Mouse (Mus musculus) liver, embryonic 15.5 days (tissue): Measurements from ENCODE around the gene Clip1. TPM values are rescaled to one million over a fixed set of nuclear protein-coding genes. Genes with fewer than 3 reads are reported as not detected.
A peak's percentile ranks its signal among the peaks of the same experiment; 100 is the strongest.
"Not testable (repeated sequence)": the region's sequence is repeated elsewhere in the genome, so short reads cannot be mapped to it uniquely, and the experiment has no call there.

Source experiments
- ATAC-seq: fragments of 200-750 bp; cut with Nextera tagmentation; 2 replicates; pipeline ENCODE4 v1.8.0; 2017; ENCODE audit warnings: moderate number of reproducible peaks, mild to moderate bottlenecking, moderate library complexity; ENCODE audit not compliant: insufficient read depth
- H3K27ac ChIP-seq: fragments of 300-500 bp; sonication (generic); replicated peaks from 2 replicates; pipeline ENCODE4 v1.5.1; 2015; ENCODE audit warnings: mild to moderate bottlenecking, inconsistent platforms
- H3K27me3 ChIP-seq: fragments of 300-500 bp; sonication (generic); 2 replicates; pipeline ENCODE4 v1.6.1; 2015; ENCODE audit warnings: mild to moderate bottlenecking, inconsistent platforms
- H3K36me3 ChIP-seq: fragments of 300-500 bp; sonication (generic); replicated peaks from 2 replicates; pipeline ENCODE4 v1.6.1; 2015; ENCODE audit warnings: moderate library complexity, mild to moderate bottlenecking, inconsistent platforms
- H3K4me1 ChIP-seq: fragments of 300-500 bp; sonication (generic); replicated peaks from 2 replicates; pipeline ENCODE4 v1.6.1; 2015; ENCODE audit warnings: inconsistent platforms
- H3K4me2 ChIP-seq: fragments of 300-500 bp; sonication (generic); 2 replicates; pipeline ENCODE4 v1.6.1; 2015; ENCODE audit warnings: moderate library complexity, mild to moderate bottlenecking, inconsistent platforms
- H3K4me3 ChIP-seq: fragments of 300-500 bp; sonication (generic); replicated peaks from 2 replicates; pipeline ENCODE4 v1.5.1; 2015; ENCODE audit warnings: mild to moderate bottlenecking, inconsistent platforms
- H3K9ac ChIP-seq: fragments of 300-500 bp; sonication (generic); 2 replicates; pipeline ENCODE4 v1.6.1; 2015; ENCODE audit warnings: moderate library complexity, mild to moderate bottlenecking, inconsistent platforms
- H3K9me3 ChIP-seq: fragments of 300-500 bp; sonication (generic); replicated peaks from 2 replicates; pipeline ENCODE4 v1.6.1; 2016; ENCODE audit warnings: inconsistent platforms
- WGBS: fragments of 180-500 bp; shearing (Covaris S2); methylation state at CpG from one replicate; pipeline ENCODE4 v1.1.7; 2015; ENCODE audit warnings: mixed read lengths; ENCODE audit not compliant: insufficient replicate concordance; 5-methylcytosine and 5-hydroxymethylcytosine counted together
- polyA plus RNA-seq: library from polyadenylated mRNA; unstranded; fragments of >200 nt; fragmentation: Nextera tagmentation; extraction: Ambion mirVana; gene quantifications from 2 replicates; pipeline ENCODE4 v1.2.1, GENCODE M21; 2015

The Clip1 gene
- polyA plus RNA-seq, result 10.8 and 11.9 TPM in 2 replicates

DNA sequence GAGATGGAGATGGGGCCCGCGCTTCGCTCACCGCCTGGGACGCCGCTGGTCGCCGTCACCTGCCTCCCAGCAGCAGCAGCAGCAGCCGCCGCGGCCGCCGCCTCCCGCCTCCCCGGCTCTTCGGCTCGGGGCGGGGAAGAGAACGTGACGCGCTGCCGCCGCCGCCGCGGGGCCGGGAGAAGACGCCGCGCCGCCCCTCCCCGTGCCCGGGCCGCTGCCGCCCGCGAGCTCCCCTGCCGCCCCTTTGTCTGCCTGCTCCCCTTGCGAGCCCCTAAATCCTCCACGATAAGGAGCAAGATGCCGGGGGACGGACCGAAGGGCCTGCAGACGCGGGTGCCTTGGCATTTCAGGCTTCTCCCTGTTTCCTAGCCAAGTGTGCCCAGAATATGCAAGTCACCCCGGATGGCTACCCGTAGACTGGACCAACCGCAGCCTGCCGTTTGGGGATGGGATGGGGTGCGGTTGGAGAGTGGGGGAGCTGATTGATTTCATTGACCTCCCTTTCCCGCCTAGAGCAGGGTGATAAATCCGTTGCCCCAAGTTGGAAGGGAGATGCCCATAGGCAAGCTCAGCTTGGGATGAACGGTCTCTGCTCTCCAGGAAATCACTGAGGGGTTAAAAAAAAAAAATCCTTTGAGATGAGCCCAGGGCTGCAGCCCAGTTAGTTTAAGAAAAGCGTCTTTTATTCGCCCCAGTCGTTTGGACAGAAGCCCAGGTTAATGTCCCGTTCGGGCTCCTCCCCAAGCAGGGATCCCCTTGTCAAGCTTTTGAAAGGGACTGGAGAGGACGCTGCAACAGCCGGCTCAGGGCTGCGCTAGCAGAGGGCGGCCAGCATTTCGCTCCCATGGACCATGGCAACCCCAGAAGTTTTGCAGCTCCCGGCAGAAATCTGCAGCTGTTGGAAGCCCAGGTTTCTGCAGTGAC is at the start of gene Clip1:
Gene Clip1 (minus strand): TSS at position 398 of the 924 bp plus-strand sequence.
- no peaks in the 10 kb centered on the region for H3K36me3 ChIP-seq
- H3K27me3 ChIP-seq, result peaks cover 11% of the 10 kb centered on the region
- peak within 1 kb of the TSS; percentile 74 for H3K27ac ChIP-seq
- H3K4me2 ChIP-seq, result peak within 1 kb of the TSS; percentile 94
- peak; percentile 80 for ATAC-seq
- H3K4me3 ChIP-seq, result peak within 1 kb of the TSS; percentile 79
- H3K9me3 ChIP-seq, result no peaks in the 10 kb centered on the region
- 2% methylated on average over 61 of the region's 64 CpGs for WGBS
- H3K9ac ChIP-seq, result peak within 1 kb of the TSS; percentile 83
- peaks cover 30% of the 10 kb centered on the region for H3K4me1 ChIP-seq

DNA sequence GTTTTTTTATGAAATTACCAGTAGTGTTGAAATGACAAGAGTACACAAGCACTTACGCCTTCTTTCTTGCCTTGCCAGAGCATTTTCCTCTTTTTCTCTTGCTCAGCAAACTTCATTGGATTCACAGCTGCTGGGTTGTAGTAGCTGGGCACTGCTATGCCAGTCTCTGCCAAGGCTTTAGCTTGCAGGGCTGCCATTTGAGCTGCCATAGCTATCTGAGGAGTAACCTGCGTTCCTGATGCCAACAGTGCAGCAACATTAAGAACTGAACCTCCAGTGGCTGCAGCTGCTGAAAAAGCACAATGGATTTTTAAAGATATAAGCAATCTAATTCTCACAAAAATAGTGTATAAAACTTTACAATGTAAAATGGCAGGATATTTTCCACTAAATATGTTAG is 46.6 kb upstream of the Clip1 start:
- peaks cover 86% of the 10 kb centered on the region for H3K36me3 ChIP-seq
- no peak overlapping the region for H3K4me3 ChIP-seq
- no peak overlapping the region for H3K9ac ChIP-seq
- no peaks in the 10 kb centered on the region for H3K27me3 ChIP-seq
- H3K9me3 ChIP-seq, result no peaks in the 10 kb centered on the region
- WGBS, result 97% methylated on average over 2 of the region's 2 CpGs
- H3K4me2 ChIP-seq, result no peak overlapping the region
- no peak for ATAC-seq
- no peak overlapping the region for H3K27ac ChIP-seq
- no peaks in the 10 kb centered on the region for H3K4me1 ChIP-seq

DNA sequence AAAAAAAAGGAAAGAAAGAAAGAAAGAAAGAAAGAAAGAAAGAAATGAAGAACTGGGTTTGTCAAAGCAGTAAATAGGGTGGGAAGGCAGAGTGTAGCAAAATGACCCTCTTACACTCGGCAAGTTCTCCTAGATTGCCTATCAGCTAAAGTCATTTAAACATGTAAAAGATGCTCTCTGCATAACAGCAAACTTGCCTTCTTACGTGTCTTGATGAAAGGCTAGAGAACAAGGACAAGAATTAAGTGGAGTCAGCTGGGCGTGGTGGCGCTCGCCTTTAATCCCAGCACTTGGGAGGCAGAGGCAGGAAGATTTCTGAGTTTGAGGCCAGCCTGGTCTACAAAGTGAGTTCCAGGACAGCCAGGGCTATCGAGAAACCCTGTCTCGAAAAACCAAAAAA is 39.4 kb upstream of the Clip1 start:
- 78% methylated on average over 7 of the region's 7 CpGs for WGBS
- not testable (repeated sequence) for H3K9me3 ChIP-seq, ATAC-seq, H3K27me3 ChIP-seq, H3K4me3 ChIP-seq, H3K27ac ChIP-seq, H3K4me2 ChIP-seq, H3K9ac ChIP-seq
- peaks cover 19% of the 10 kb centered on the region for H3K36me3 ChIP-seq
- H3K4me1 ChIP-seq, result peaks cover 11% of the 10 kb centered on the region

DNA sequence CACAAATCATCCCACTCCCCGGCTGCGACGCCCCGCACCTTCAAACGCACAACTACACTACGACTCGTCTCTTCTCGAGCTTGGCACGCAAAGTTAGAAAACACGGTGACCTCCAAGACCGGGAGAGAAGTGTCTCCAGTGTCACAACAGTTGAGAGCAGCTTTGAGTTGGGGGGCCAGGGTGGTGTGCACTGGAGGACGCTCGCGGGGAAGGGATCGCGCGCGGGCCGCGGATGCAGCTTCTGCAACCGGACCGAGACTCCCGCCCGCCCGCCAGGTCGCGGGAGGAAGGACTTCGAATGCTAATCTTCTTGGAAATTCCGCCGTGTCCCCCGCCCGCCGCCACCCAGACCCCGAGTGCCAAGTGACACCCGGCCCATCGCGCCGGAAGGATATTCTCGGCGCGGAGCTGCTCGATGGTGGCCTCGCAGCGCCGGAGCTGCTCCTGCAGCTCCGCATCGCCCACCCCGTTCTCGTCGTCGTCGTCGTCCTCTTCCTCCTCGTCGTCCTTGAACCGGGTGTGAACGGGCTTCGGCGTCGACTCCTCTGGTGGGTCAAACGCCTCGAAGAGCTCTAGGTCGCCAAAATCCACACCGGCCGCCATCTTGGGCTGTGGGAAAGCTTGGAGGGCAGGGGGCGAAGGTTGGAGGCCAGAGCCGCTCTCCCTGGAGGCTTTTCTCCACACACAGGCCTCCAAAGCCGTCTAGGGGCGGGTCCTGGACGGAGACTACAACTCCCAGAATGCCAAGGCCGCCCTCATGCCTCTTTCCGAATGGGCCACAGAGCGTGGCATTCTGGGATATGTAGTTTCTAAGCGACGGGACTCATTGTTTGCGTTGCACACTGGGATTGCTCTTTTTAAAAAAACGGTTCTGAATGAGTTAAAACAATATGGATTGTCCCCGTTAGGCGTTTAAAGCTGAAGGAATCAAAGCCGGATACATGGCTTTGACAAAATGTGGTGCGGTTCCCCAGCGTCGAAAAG is 36.2 kb upstream of the Clip1 start, which contains the start of gene Zcchc8:
Gene Zcchc8 (minus strand): TSS at position 773 of the 984 bp plus-strand sequence.
- Histone ChIP-seq H3K36me3 (peaks cover 26% of the 10 kb centered on the region), H3K27me3 (no peaks in the 10 kb centered on the region), H3K9ac (peak within 1 kb of the TSS; percentile 93), H3K4me2 (peak within 1 kb of the TSS; percentile 73), H3K4me3 (peak within 1 kb of the TSS; percentile 91), H3K4me1 (peaks cover 28% of the 10 kb centered on the region), H3K27ac (peak within 1 kb of the TSS; percentile 90), H3K9me3 (no peaks in the 10 kb centered on the region)
- ATAC-seq, result peak; percentile 100
- WGBS, result under 1% methylated on average over 83 of the region's 83 CpGs

DNA sequence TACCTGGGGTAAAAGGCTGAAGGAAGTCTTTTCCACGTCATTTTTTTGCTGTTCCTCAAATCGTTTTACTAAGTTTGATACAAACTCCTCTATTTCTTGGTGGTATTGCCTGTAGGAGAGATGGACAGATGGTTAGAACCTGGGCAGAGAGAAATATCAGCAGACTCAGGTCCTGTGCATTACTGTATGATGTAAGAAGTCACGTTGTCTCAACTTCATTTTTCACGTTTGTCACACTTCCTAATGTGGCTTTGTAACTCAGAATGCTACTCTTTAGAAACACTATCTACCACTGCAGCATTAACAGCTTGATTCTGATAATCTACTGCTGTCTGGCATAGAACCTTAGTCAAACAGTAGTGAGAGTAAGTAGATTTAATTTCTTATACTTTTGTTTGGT is 30.2 kb upstream of the Clip1 start:
- Histone ChIP-seq H3K36me3 (peaks cover 86% of the 10 kb centered on the region), H3K9ac (no peak overlapping the region), H3K4me1 (peaks cover 25% of the 10 kb centered on the region), H3K4me2 (no peak overlapping the region), H3K27ac (no peak overlapping the region), H3K27me3 (no peaks in the 10 kb centered on the region), H3K9me3 (no peaks in the 10 kb centered on the region), H3K4me3 (no peak overlapping the region)
- ATAC-seq, result no peak
- WGBS, result 51% methylated on average over 4 of the region's 4 CpGs

DNA sequence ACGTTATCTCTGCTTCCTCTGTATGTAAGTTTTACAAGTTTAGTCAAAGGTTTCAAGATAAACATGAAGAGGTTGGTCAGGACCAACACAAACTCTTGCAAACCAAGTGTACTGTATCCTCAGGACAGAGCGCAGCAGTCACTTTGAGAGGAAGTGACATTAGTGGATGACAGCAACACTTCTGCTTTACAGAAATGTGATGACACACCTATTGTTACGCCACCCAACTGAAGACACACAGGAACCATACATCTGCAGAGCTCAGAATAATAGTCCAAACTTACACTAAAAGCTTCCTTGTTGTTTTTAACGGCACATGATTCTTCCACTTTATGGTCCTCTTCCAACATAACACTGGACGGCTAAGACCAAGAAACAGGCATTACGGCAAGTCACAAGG is 29.4 kb upstream of the Clip1 start:
- 83% methylated on average over 6 of the region's 6 CpGs for WGBS
- H3K9me3 ChIP-seq, result no peaks in the 10 kb centered on the region
- H3K27me3 ChIP-seq, result no peaks in the 10 kb centered on the region
- H3K4me1 ChIP-seq, result peaks cover 17% of the 10 kb centered on the region
- ATAC-seq, result no peak
- H3K4me3 ChIP-seq, result no peak overlapping the region
- H3K36me3 ChIP-seq, result peaks cover 94% of the 10 kb centered on the region
- H3K27ac ChIP-seq, result no peak overlapping the region
- H3K9ac ChIP-seq, result no peak overlapping the region
- H3K4me2 ChIP-seq, result no peak overlapping the region

DNA sequence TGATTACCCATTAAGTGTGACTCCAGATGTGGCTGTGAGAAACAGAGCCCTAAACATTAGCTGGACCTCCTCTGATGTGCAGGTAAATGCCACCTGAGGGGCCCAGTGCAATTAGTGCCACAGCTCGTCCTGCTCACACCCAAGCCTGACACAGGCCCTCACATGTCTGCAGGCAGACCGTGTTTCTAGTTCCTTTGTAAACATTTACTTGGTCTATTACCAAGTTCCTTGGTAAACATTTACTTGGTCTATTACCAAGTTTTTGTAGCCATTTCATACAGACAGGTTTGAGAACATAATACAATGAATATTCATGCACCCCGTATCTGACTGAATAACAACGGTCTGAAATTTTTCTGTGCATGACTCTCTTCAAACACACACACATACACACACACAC is 25.2 kb upstream of the Clip1 start:
- no peak overlapping the region for H3K4me2 ChIP-seq

DNA sequence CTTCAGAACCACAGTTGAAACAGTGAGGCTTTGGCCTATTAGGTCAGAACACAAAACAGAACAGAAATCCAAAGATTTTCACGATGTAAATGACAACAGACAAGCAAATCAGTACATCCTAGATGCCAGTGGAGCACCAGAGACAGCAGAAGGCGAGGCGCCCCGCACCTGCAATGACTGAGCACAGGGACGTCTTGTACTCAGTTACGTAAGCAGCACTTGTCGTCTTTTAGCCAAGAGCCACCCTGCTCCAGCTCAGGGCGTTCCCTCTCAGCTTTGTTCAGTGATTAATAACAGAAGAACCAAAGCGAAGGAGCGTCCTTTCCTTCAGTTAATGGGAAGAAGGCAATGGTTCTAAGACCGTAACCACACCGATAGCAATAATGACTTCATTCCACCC is 24.2 kb upstream of the Clip1 start:
- ATAC-seq, result no peak
- Histone ChIP-seq H3K9ac (no peak overlapping the region), H3K9me3 (no peaks in the 10 kb centered on the region), H3K36me3 (peaks cover 98% of the 10 kb centered on the region), H3K27ac (no peak overlapping the region), H3K4me1 (no peaks in the 10 kb centered on the region), H3K4me3 (no peak overlapping the region), H3K4me2 (no peak overlapping the region), H3K27me3 (no peaks in the 10 kb centered on the region)
- WGBS, result 87% methylated on average over 12 of the region's 12 CpGs

More for the DNA sequence above, 25.2 kb upstream of the Clip1 start:
- no peak overlapping the region for H3K4me3 ChIP-seq
- 87% methylated on average over 4 of the region's 4 CpGs for WGBS
- no peak for ATAC-seq
- H3K36me3 ChIP-seq, result peaks cover 99% of the 10 kb centered on the region
- H3K27me3 ChIP-seq, result no peaks in the 10 kb centered on the region
- H3K27ac ChIP-seq, result no peak overlapping the region
- H3K9me3 ChIP-seq, result no peaks in the 10 kb centered on the region
- H3K9ac ChIP-seq, result no peak overlapping the region
- H3K4me1 ChIP-seq, result no peaks in the 10 kb centered on the region

DNA sequence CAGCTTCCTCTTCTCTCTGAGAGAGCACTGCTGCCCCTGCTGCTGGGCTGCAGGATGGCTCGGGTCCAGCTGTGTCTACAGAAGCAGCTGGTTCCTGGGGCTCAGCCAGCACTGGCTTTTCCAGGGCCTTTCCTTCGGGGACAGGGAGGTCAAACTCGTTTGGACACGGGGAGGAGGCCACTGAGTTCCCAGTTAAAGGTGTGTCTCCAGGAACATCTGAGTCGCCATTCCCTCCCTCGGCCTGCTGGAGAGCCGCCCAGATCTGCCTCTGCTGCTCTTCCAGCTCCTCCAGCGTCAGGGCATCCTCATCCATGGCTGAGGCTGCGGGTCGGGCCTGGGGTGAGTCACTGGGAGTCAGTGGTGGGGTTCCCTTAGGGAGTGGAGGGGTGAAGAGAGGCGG is 16.2 kb upstream of the Clip1 start:
- WGBS, result 76% methylated on average over 11 of the region's 11 CpGs
- Histone ChIP-seq H3K4me3 (no peak overlapping the region), H3K27me3 (no peaks in the 10 kb centered on the region), H3K4me1 (no peaks in the 10 kb centered on the region), H3K9ac (no peak overlapping the region), H3K9me3 (no peaks in the 10 kb centered on the region), H3K36me3 (peaks cover 84% of the 10 kb centered on the region), H3K4me2 (no peak overlapping the region), H3K27ac (no peak overlapping the region)
- no peak for ATAC-seq

DNA sequence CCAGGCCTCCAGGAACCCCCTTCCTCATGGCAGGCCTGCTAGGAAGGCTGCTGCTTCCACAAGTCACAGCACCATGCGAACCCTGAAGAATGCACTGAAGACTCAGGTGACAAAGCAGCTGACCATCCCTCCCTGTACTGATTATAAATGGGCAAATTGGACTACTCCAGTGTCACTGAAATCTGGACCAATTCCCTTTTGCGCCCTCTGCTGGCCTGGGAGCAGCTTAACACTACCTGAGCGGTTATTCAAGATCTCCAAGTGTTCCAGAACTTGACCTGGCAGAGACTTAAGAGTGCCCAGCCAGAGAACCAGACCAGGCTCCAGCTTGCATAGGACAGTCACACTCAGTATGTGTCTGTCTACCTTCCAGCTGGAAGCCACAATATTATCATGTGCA is 14.8 kb upstream of the Clip1 start:
- 35% methylated on average over 3 of the region's 3 CpGs for WGBS
- no peak for ATAC-seq
- H3K36me3 ChIP-seq, result peaks cover 71% of the 10 kb centered on the region

DNA sequence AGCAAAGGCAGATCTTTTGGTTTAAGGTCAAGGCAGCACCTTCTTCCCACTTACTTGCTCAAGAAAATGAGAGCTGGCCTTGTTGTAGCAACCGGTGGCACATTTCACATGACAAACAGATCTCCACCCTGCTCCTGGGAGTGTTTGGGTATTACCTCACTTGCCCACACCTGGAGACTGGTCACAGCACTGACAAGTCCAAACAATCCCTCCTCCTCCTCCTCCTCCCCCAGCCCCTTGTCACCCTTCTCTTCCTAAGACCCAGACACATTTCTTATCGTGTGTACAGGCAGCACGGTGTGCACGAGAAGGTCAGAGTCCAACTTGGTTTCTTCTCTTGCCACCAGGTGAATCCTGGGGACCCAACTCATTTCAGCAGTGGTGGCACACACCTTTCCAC is 12.5 kb upstream of the Clip1 start:
- H3K4me2 ChIP-seq, result no peak overlapping the region
- no peak overlapping the region for H3K9ac ChIP-seq
- WGBS, result 74% methylated on average over 4 of the region's 4 CpGs
- no peaks in the 10 kb centered on the region for H3K9me3 ChIP-seq
- H3K27me3 ChIP-seq, result no peaks in the 10 kb centered on the region
- H3K4me1 ChIP-seq, result no peaks in the 10 kb centered on the region
- no peak overlapping the region for H3K27ac ChIP-seq
- H3K36me3 ChIP-seq, result peaks cover 48% of the 10 kb centered on the region
- no peak overlapping the region for H3K4me3 ChIP-seq
- no peak for ATAC-seq

More for the DNA sequence above, 14.8 kb upstream of the Clip1 start:
- no peak overlapping the region for H3K9ac ChIP-seq
- H3K4me1 ChIP-seq, result no peaks in the 10 kb centered on the region
- no peaks in the 10 kb centered on the region for H3K9me3 ChIP-seq
- H3K4me2 ChIP-seq, result no peak overlapping the region
- H3K27ac ChIP-seq, result no peak overlapping the region
- H3K27me3 ChIP-seq, result no peaks in the 10 kb centered on the region
- no peak overlapping the region for H3K4me3 ChIP-seq
